Mouse (Mus musculus): Measurements from ENCODE around the gene Parp3.

- peak; percentile 53; the same call in 1 of the 2 replicates for TF ChIP-seq POLR2A (IDR thresholded peaks at IDR 0.05; ENCODE audit: extremely low read depth, insufficient read depth, low read length)
- peak; percentile 70 for TF ChIP-seq CTCF (IDR thresholded peaks at IDR 0.05; ENCODE audit: low read depth, low read length)
Measured at GRCm38 (mm10) chr9:106447348-106447747, 29.4 kb downstream of the Parp3 start, which contains the start of the genes Abhd14b and Abhd14a.

Measured in liver, adult 2 months (tissue).